In the genomic region with DNA sequence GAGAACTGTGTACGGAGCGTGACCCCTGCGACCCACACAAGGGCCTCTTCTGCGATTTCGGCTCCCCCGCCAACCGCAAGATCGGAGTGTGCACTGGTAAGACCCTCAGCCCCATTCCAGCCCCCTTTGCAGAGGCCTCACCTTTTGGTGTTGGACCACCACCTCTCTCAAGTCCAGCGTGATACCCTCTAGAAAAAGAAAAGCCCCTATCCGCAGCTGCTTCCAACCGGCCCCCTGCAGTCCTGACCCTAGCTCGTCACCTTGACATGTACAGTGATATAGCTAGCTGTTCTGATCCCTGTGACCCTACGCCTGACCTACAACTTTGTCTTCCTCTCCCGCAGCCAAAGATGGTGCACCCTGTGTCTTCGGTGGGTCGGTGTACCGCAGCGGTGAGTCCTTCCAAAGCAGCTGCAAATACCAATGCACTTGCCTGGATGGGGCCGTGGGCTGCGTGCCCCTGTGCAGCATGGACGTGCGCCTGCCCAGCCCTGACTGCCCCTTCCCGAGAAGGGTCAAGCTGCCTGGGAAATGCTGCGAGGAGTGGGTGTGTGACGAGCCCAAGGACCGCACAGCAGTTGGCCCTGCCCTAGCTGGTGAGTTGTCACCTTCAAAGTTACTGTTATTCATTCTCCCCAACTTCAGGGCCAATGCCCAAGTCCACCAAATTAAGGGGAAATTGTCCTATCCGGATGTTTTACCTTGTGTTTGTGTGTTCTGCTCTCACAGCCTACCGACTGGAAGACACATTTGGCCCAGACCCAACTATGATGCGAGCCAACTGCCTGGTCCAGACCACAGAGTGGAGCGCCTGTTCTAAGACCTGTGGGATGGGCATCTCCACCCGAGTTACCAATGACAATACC, we compare ENCODE assay signal across 9 mouse cellular contexts. TPM values are rescaled to one million over a fixed set of nuclear protein-coding genes. Genes with fewer than 3 reads are reported as not detected.
A peak's percentile ranks its signal among the peaks of the same experiment; 100 is the strongest.
DNase-seq lines count a peak whose midpoint lies in the region; ATAC-seq lines count a peak whose summit lies in the region.
"Had no signal": no experiment of that assay in that cellular context is flagged by ENCODE, and none has a peak within 500 bp of the region (broad histone marks: within the 10 kb centered on the region; RNA-seq: fewer than 3 reads in every experiment).

No protein-coding gene starts in this region.

- H3K36me3 ChIP-seq in forebrain, embryonic 15.5 days: no peaks in the 10 kb centered on the region
- no peaks in the 10 kb centered on the region for H3K36me3 ChIP-seq in hindbrain, embryonic 13.5 days
- no peaks in the 10 kb centered on the region for H3K36me3 ChIP-seq in liver, embryonic 12.5 days
- H3K36me3 ChIP-seq in neural tube, embryonic 15.5 days: no peaks in the 10 kb centered on the region

- peaks cover 24% of the 10 kb centered on the region for H3K4me1 ChIP-seq in forebrain, embryonic 15.5 days
- H3K4me1 ChIP-seq in hindbrain, embryonic 13.5 days (replicated peaks): peaks cover 13% of the 10 kb centered on the region
- 0 out of 2 replicates have a peak, but pooled peaks cover 7% of the 10 kb centered on the region for H3K4me1 ChIP-seq in liver, embryonic 12.5 days
- H3K4me1 ChIP-seq in neural tube, embryonic 15.5 days: peaks cover 21% of the 10 kb centered on the region

- peak overlapping the region; percentile 97 for H3K4me2 ChIP-seq in forebrain, embryonic 15.5 days (replicated peaks)
- peak overlapping the region; percentile 69 for H3K4me2 ChIP-seq in hindbrain, embryonic 13.5 days
- H3K4me2 ChIP-seq in liver, embryonic 12.5 days: peak overlapping the region; percentile 55
- peak overlapping the region; percentile 90 for H3K4me2 ChIP-seq in neural tube, embryonic 15.5 days

- 15% methylated on average over 31 of the region's 31 CpGs for WGBS in forebrain, embryonic 15.5 days
- WGBS in hindbrain, embryonic 13.5 days: 11% methylated on average over 31 of the region's 31 CpGs
- WGBS in liver, embryonic 12.5 days (ENCODE audit: insufficient replicate concordance): 28% methylated on average over 31 of the region's 31 CpGs
- 18% methylated on average over 31 of the region's 31 CpGs for WGBS in neural tube, embryonic 15.5 days

- no peaks in the 10 kb centered on the region for H3K9me3 ChIP-seq in forebrain, embryonic 15.5 days
- no peaks in the 10 kb centered on the region for H3K9me3 ChIP-seq in hindbrain, embryonic 13.5 days
- H3K9me3 ChIP-seq in liver, embryonic 12.5 days (replicated peaks): 0 out of 2 replicates have a peak, but pooled peaks cover 1% of the 10 kb centered on the region
- no peaks in the 10 kb centered on the region for H3K9me3 ChIP-seq in neural tube, embryonic 15.5 days (replicated peaks)

- ATAC-seq in forebrain, embryonic 15.5 days (replicated peaks): peak; percentile 41
- ATAC-seq in hindbrain, embryonic 13.5 days (ENCODE audit: low FRiP score): peak; percentile 60
- no peak for ATAC-seq in liver, embryonic 12.5 days
- peak; percentile 43 for ATAC-seq in neural tube, embryonic 15.5 days (ENCODE audit: low FRiP score)

- DNase-seq in embryo, embryonic 11 days: peak; percentile 23
- no peak for DNase-seq in embryo, embryonic 10.5 days (ENCODE audit: low spot score)
- DNase-seq in adrenal gland, postnatal 10 days: peak; percentile 27
- DNase-seq in frontal cortex, postnatal 10 days (ENCODE audit: low spot score in 2 of 2): no peak

- peak overlapping the region; percentile 69 for H3K4me3 ChIP-seq in forebrain, embryonic 15.5 days
- H3K4me3 ChIP-seq in hindbrain, embryonic 13.5 days: peak overlapping the region; percentile 76
- peak overlapping the region; percentile 48 for H3K4me3 ChIP-seq in liver, embryonic 12.5 days
- peak overlapping the region; percentile 69 for H3K4me3 ChIP-seq in neural tube, embryonic 15.5 days (replicated peaks)

- H3K27ac ChIP-seq in forebrain, embryonic 15.5 days (replicated peaks): peak overlapping the region; percentile 54; the same call in 1 of the 2 replicates
- peak overlapping the region; percentile 73 for H3K27ac ChIP-seq in hindbrain, embryonic 13.5 days
- H3K27ac ChIP-seq in liver, embryonic 12.5 days: no peak overlapping the region
- H3K27ac ChIP-seq in neural tube, embryonic 15.5 days (replicated peaks): peak overlapping the region; percentile 76; the same call in 1 of the 2 replicates

- H3K27me3 ChIP-seq in forebrain, embryonic 15.5 days: no peaks in the 10 kb centered on the region
- H3K27me3 ChIP-seq in hindbrain, embryonic 13.5 days: 0 out of 2 replicates have a peak, but pooled peaks cover 7% of the 10 kb centered on the region
- peaks cover 45% of the 10 kb centered on the region for H3K27me3 ChIP-seq in liver, embryonic 12.5 days (replicated peaks)
- no peaks in the 10 kb centered on the region for H3K27me3 ChIP-seq in neural tube, embryonic 15.5 days (replicated peaks)
- H3K27me3 ChIP-seq: CH12.LX had no signal

- H3K9ac ChIP-seq in forebrain, embryonic 15.5 days (replicated peaks): peak overlapping the region; percentile 55
- peak overlapping the region; percentile 80 for H3K9ac ChIP-seq in hindbrain, embryonic 13.5 days
- no peak overlapping the region for H3K9ac ChIP-seq in liver, embryonic 12.5 days
- peak overlapping the region; percentile 61 for H3K9ac ChIP-seq in neural tube, embryonic 15.5 days (replicated peaks)

RNA-seq across cellular contexts. Expression of a gene that starts 1.0 kb away (rescaled TPM):
- 10 to 100 TPM; 20.5 to 47.0 TPM for total RNA-seq in adrenal gland, postnatal 10 days (2021)
- polyA plus RNA-seq in forebrain, embryonic 15.5 days (2015; fragmentation: Nextera tagmentation; extraction: Ambion mirVana): 2.3 and 2.4 TPM in 2 replicates
- 3.2 and 3.8 TPM in 2 replicates for polyA plus RNA-seq in hindbrain, embryonic 13.5 days (2015; fragmentation: Nextera tagmentation; extraction: Ambion mirVana)
- polyA plus RNA-seq in liver, embryonic 12.5 days (2016; fragmentation: Nextera tagmentation; extraction: Ambion mirVana): 1.4 and 2.3 TPM in 2 replicates
- 2.5 and 4.9 TPM in 2 replicates for polyA plus RNA-seq in neural tube, embryonic 15.5 days (2015; fragmentation: Nextera tagmentation; extraction: Ambion mirVana)
- total RNA-seq: CH12.LX had no signal

Comparison
In these comparisons a context has a peak if more than half of its experiments do, and no peak if none do; other contexts are left out.
1. DNase-seq: peak in embryo, embryonic 11 days (single experiment) and adrenal gland, postnatal 10 days (single experiment); none in embryo, embryonic 10.5 days (single experiment) and frontal cortex, postnatal 10 days (0 of 2).
2. Peak in every context shown above with its lines, with median percentiles within 50 percentile points of each other: H3K4me2 ChIP-seq and H3K4me3 ChIP-seq.